Mouse (Mus musculus) spleen, adult 12 weeks (tissue): Measurements from ENCODE around the gene Cacna1e.

Experiments
- DNase-seq: peaks from one replicate; pipeline ENCODE4 v3.0.0; 2022; ENCODE audit warnings: low spot score

Cacna1e gene

GRCm38 (mm10) chr1:154511736-154512135 is 372.6 kb downstream of the Cacna1e start:
- DNase-seq: no peak

- DNase-seq: no peak
Observed at GRCm38 (mm10) chr1:154504005-154504404, 380.3 kb downstream of the Cacna1e start.

DNA sequence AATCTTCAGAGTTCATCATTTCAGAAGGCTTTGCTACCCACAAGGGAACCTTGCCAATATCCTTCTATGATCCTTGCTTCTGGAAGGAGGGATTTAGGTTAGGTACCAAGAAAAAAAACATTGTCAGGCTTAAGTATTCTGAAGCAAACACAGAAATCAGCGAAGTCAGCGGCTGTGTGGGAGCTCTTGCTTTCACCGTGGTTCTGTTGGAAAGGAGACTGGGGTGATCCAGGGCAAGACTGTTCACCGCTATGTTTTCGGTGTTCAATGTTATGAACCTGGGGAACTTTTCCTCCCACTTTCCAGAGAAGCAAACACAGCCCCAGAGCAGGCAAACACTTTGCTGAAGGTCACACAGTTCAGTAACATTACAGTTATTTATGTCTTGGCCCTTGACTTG is 383.4 kb downstream of the Cacna1e start:
- DNase-seq: no peak

- DNase-seq: no peak
Observed at GRCm38 (mm10) chr1:154500187-154500866, 384.0 kb downstream of the Cacna1e start.

DNA sequence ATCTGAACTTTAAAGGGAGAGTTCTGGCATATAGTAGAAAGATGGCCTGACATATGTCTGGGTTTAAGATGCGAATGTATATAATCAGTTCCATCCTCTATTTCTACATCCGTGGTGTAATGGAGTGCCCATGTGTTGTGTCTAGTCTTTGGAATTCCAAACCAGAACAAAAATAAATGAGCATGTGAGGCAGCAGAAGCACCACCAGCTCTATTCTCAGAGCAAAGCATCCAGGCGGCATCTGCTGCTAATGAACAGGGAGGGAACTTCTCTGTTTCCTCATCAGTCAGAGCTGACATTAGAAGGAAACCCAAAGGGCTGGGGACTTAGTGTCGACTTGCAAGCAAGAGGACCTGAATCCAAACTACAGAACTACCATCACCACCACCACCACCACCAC is 385.5 kb downstream of the Cacna1e start:
- DNase-seq: no peak

DNA sequence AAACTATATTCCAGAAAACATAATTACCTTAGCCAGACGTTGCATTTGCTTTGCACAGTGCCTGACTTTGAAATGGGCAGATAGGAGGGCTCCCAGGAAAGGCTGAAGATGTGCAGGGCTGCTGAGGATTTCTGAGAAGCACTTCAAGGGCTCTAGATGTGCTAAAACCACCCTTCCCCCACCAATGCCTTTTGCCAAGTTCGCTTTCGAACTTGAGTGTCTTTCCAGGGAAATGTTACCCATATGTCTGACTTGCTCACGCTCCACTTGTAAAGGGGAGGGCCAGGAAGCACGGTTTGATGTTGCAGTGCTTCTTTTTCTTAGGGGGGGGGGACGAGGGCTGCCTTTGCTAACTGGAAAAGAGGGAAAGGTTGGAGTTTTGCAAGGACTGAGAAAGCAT is 393.2 kb downstream of the Cacna1e start:
- no peak for DNase-seq

- no peak for DNase-seq
Observed at GRCm38 (mm10) chr1:154476671-154477070, 407.6 kb downstream of the Cacna1e start.

GRCm38 (mm10) chr1:154475706-154476105 is 408.6 kb downstream of the Cacna1e start:
- no peak for DNase-seq

DNA sequence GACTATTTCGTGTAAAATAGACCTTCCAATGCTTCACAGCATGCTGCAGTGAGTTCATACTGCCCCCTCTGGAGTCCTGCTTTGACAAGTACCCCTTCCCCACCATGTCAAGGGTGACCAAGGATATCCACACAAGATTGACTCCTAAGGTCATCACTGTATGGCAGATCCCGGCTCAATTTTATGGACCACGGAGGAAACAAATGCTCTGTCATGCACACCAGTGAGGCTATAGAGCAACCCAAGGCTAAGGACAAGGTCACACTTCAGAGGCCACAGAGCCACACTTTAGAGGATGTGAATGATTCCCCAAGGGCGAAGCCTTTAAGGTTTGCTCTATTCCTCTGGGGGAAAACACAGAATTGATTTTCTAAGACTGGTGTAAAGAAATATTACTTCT is 410.1 kb downstream of the Cacna1e start:
- DNase-seq: no peak

- DNase-seq: no peak
Observed at GRCm38 (mm10) chr1:154467265-154467664, 417.0 kb downstream of the Cacna1e start.

DNA sequence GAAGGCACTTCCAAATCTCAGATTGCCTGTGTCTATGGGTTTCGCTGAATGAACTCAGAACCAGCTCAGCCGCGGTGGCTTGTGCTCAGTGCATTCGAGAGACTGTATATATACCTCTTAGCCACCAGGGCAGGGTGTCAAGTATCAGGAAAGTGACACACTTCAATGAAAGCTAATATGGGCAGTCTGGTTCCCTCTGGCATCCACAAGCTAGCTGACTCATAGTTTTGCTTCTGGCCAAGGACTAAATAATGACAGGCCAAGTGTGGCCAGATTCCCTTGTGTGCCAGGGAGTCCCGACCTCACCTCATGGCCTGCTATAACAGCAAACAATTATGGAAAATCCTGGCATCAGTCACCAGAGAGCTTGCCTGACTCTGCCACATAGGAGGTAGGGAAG is 422.8 kb downstream of the Cacna1e start:
- DNase-seq: no peak

DNA sequence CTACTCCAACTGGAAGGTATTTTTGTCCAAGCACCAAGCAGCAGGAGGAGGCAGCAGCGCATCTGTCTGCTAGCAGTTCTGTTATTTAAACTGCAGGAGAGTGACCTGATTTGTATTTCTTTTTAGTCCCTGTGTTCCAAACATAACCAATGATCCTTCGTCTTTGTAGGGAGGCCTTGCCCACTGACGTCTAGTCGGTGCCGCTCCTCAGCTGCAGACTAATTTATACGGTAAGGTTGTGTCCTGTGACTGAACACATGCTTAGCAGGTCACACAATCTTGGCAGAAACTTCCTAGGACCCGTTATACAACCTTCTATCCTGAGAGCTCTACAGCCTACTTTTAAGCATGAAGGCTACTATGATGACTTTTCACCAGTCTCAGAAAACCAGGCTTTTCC is 424.2 kb downstream of the Cacna1e start:
- DNase-seq: no peak

DNA sequence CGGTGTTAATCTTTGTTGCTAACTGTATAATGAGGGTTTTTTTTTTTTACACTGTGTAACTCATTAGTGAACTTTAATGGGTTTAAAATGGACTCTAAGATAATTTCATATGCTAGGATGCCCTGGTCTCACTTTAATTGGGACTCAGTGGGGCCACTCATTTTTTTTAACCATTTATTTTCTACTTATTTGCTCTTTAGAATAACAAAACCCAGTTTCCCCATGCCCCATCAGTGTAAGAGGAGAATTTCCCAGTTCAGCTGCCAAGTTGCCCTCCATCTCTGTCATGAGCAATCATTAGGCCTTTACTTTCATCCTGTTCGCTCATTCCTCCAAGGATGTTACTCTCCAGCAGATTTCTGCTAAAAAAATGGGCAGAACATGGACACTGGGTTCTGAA is 425.7 kb downstream of the Cacna1e start:
- no peak for DNase-seq

DNA sequence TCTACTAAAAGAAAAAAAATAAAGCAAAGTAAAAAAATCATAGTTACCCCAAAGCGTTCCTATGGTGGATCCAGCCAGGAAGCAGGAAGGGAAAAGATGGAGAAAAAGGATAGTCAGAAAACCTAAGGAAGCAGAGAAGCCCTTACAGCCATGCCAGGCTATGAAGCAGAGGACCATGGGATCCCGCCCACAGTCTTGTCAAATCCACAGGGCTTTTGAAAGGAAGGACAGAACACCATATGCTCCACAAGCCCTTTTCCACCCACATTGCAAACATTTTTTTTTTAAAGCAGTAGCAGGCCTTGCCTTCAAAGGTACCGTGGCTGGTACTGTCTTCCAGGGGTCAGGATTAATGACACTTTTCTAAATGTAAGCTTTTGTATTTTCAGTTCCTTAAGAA is 433.5 kb downstream of the Cacna1e start:
- DNase-seq: no peak

GRCm38 (mm10) chr1:154446456-154446855 is 437.8 kb downstream of the Cacna1e start:
- DNase-seq: no peak

DNA sequence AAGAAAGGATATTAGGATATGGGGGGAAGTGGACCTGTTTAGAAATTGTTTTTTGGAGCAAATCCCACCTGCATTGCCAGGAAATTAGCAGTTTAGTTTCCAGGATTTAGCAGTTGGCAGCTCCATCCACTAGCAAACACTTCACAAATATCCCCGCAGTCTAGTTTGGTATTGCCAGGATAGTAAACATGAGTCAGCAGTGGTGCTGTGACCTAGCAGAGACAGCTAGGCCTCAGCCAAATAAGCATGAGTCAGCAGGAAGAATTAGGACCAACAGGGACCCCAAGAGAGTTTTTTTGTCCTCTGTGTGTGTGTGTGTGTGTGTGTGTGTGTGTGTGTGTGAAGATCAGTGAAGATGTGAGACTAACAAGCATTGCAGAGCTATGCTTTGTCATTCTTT is 450.8 kb downstream of the Cacna1e start:
- DNase-seq: no peak

DNA sequence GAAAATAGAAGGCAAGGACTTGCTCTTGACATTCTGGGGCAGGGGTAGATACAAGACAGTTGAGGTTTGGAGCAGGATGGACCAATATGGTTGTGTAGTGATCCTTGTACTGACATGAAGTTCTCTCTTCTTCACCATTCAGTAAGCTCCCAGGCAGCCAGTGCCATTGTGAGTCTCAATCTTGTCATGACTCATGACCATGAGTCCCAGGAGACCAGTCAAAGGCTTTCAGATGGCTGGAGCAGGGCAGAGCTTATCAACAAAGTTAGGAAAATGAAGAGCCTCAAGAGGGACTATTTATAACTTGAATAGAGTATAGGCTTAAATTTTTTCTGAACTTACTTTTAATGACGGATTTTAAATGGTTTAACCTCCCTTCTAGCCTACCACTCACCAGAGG is 451.2 kb downstream of the Cacna1e start:
- DNase-seq: no peak

- no peak for DNase-seq
Observed at GRCm38 (mm10) chr1:154428276-154428675, 456.0 kb downstream of the Cacna1e start.

DNA sequence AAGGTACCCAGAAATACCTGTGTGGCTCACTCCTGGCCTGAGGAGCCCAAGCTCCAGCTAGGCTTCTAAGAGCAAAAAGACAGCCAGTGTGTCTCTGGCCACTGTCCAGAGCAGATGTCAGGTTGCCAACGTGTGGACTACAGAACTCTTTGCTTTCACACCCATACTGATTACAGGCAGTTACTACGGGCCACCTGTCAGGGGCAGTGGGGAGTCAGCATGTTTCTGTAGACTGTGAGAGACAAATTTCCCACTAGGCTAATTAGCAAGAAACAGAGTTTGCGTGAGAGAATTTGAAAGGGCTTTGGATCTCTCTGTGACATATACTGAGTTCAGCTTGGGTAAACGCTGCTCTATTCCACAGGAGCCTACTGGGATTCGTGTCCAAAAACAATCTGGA is 466.0 kb downstream of the Cacna1e start:
- DNase-seq: no peak

DNA sequence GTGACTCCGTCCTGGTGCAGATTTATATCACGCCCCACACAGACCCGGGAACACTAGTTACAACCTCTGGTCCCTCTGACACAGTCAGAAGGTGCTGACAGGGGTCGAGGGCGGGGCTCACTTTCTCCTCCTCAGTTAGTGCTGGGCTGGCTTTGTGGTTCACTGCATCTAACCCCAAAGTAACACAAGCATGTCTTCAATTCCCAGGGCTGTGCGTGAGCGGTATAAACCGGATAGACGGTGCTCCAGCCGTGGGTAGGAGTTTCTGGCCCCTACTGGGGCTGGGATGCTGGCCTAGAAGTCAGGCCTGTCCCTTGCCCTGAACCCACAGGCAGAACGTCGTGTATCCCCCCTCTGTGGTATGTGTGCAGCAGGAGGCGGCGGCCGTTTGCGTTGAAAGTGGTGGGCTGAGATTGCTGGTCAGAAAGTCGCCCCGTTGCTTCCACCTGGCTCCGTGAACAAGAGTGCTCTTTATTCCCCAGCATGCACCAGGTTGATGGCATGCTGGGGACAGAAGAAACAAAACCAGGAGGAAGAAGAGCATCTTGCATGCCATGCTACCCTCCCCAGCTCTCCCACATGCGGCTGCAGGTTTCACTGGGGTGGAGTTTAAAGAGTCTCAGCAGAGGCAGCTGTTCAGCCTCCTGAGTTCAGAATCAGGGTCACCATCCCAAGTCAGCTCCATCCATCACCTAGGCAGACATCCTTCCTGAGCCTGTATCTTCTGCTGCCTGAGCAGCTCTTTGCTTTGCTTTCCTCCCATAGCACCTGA is 467.7 kb downstream of the Cacna1e start:
- DNase-seq: no peak

- DNase-seq: no peak
Observed at GRCm38 (mm10) chr1:154415826-154416225, 468.5 kb downstream of the Cacna1e start.

DNA sequence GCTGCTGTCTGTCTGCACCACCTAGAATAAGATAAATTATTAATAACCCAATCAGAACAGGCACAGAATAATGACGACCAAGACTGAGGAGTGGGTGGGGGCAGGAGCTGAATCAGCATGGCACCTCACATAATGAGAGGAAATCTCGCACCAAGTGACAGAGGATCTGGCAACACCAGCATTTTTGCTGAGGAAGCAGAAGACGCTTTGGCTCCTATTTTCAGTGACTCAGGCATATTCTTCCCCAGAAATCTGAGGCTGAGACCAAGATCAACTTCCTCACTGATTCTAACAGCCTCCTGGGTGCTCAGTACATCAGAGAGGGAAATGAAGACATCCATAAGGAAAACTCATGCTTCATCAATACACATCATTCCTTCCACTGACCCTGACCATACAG is 471.2 kb downstream of the Cacna1e start:
- no peak for DNase-seq

DNA sequence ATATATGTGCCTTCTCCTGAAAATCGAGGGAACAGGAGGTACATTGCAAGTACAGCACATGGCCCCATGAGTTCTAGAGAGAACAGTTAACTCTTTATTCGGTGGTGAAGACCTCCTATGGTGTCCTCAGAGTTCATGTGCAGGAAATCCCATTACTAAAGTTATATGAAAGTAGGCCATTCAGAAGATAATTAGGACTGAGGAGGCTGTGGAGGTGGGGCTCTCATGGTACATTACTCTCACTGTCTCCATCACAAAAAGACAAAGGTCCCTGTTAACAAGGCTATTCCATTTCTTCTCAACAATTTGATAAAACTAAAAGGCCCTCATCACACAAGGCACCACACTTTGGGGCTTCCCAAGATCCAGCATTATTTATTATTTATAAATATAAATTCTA is 475.2 kb downstream of the Cacna1e start:
- no peak for DNase-seq

DNA sequence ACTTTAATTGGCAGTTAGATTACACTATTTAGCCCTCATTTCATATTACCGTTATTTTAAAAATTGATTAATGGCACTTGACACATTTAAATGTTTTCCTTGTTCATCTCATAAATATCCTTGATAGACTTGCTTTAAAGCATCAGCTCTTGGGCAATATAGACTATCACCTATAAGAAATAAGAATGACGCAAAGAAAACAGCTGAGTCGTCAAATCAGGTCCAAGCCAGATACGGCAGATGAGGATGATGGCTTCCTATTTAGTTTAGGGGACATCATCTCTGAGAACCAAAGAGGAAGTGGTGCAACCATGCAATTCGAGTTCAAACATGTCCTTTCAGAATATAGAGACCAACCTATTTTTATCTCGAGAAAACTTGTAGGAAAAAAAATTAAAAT is 492.3 kb downstream of the Cacna1e start:
- no peak for DNase-seq
